Mouse (Mus musculus): ENCODE measurements around the gene Atg101. TPM values are rescaled to one million over a fixed set of nuclear protein-coding genes. Genes with fewer than 3 reads are reported as not detected.
A peak's percentile ranks its signal among the peaks of the same experiment; 100 is the strongest.

Atg101 gene
- total RNA-seq, 4 experiments from 2014 or later = 28.6 to 35.4 (median 31.8) TPM

DNA sequence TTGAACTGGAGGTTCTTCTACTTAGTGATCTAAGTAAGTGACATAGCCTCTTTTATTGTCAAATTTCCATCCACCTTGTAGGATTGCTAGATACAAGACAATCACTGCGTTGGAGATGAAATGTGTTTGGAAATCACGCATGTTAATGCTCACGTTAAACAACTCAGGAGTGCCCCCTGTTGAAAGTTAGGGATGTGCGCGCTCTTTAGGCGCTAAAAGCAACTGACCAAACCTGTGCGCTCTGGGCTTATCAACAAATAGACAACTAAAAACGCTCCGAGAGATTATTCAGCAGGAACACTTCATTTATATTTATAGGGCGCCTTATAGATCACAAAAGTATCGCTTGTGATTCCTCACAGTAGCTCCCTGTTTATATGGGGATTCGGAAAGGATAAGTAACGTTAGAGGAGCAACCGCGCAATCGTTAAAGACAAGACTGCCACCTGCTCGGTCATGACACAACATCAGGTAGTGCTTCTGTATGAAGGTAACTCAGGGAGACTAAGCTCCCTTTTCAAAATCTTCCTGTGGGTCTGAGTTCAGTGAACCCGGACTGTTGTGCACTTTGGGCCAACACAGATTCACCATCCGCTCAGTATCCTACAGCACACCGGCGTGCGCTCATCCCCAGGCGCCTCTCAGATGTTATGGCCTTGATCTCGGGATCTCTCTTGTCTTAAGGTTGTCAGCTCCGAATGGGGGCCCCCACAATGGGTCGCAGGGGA lies 725 bp upstream of the Atg101 start:
- DNase-seq (ENCODE audit: low spot score in 2 of 2) = peak in 1 of 2 experiments; percentile 51

DNA sequence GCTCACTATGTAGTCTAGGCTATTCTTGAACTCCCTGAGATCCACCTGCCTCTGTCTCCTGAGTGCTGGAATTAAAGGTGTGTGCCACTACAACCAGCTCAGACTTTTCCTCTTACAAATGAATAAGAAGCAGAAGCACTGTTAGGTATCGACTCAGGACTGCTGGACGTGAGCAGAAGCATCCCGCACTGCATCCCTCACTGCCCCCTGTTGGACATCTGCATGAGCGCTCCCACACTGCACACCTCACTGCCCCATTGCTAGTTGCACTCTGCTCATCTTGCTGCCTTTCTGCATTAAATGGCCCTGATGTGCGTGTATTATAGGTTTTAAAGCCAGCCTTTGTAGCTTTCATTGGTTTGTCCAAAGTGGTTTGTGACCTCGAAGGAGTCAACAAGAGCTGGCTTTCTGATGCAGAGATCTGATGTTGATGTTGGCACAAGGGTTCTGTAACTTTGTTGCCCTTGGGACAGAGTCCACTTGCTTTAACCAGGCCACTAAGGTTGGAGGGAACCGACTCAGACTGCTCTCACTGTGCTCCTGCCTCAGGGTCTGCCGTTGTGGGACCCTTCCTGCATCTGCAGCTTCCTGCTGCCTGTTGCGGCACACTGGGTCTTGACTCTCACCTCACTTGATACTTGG lies 2.2 kb downstream of the Atg101 start:
- no peak for DNase-seq (ENCODE audit: low spot score in 2 of 2)

DNA sequence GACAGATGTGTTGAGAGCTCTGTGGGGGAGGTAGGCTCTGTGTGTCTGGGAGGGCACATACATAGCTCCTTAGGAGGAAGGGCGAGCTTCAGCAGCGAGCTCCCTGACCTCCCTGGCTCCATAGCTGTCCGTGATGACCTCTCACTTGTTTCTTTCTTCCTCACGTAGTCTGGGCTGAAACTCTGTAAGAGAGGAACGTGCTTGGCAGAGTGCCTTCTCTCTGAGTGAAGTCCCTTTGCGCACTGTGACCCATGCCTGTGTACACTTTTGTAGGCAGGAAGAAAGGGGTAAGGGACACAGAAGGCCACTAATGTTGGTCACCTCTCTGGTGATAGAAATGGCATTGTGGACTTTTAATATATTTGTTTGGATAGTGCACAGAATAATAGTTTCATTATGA lies 3.3 kb downstream of the Atg101 start:
- no peak for DNase-seq (ENCODE audit: low spot score in 2 of 2)

DNA sequence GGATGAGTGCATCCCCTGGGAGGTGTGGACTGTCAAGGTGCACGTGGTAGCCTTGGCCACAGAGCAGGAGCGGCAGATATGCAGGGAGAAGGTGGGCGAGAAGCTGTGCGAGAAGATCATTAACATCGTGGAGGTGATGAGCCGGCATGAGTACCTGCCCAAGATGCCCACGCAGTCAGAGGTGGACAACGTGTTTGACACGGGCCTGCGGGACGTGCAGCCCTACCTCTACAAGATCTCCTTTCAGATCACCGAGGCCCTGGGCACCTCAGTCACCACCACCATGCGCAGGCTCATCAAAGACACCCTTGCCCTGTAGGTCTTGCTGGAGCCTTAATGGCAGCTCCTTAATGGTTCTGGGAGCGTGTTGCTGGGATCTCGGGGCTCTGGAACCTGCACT lies 6.3 kb downstream of the Atg101 start:
- DNase-seq (ENCODE audit: low spot score in 2 of 2) = no peak

DNA sequence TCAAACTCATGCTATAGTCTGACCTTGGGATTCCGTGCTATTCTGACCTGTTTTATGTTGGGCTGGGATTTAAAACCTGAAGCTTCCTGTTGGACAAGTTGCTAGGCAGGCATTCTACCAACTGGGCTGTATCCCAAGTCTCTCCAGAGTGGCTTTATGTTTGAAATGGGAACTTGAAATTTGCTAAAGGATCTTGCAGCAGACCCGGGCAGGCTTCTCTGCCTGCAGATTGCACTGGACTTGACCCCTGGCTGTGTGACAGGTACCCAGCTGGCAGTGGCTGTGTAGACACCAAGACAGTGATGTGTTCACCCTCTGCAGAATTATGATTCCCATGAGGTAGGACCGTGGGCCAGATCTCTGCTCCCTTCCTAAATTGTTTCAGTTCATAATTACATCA lies 7.9 kb downstream of the Atg101 start:
- no peak for DNase-seq (ENCODE audit: low spot score in 2 of 2)

DNA sequence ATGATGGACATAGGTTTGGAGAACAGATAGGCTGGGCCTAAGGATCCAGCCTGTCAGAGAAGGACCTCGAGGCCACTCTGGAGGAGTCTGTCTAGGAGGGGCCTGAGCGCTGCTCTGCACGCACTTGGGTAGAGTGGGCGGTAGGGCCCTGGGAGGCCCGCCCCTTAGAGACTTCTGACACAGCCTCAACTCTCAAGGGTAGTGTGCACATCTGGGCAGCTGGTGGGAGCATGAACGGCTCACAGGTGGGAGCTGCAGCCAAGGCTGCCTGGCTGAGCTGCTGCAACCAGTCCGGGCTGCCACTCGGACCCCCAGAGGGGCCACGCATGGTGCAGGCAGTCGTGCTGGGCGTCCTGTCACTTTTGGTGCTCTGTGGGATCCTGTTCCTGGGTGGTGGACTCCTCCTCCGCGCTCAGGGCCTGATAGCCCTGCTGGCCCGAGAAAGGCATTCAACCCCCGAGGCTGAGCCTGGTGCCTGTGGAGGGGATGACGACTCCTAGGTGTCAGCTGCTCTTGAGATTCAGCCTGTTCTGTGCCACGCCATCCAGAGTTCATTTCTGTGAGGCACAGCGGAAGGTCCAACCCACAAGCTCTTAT lies 9.1 kb downstream of the Atg101 start, which contains the start of gene 6030408B16Rik:
Gene 6030408B16Rik, plus strand, starts transcription at position 188 of the 597 bp plus-strand sequence.
- no peak for DNase-seq (ENCODE audit: low spot score in 2 of 2)

DNA sequence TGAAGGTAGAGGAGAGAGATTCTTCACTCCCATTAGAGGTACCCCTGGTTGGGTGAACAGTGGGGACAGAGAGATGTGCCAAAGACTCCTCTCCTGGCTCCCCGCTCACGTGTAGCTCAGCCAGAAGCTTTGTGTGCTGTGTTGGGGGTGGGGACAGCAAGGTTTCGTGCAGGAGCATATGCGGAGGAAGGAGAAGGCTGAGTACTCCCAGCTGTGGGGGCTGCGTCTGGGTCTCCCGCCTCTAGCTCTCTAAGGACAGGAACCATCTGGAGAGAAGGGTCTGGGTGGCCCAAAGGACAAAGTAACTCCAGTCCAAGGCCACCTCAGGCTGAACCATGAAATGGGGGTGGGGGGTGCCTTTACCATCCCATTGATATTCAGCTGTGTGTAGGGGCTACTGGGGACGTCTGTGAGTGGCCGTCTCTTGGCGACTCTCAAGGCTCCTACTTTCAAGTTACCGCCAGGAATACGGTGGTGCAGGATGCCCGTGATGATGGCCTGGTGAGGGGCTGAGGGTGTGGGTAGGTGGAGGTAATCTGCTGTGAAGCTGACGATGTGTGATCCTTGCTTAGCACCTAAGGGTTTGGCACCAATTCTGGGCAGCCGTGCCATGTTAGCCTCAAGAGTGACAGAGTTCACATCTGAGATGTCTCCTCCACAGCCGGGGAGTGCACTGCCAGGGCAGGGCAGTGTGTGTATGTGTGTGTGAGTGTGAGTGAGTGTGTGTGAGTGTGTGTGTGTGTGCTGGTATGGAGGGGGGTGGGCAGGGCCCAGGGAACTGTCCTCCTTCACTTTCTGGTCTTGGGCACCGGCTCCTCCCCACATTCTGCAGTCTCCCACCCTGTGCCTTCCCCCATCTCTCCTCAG lies 10.2 kb downstream of the Atg101 start:
- no peak for DNase-seq (ENCODE audit: low spot score in 2 of 2)

DNA sequence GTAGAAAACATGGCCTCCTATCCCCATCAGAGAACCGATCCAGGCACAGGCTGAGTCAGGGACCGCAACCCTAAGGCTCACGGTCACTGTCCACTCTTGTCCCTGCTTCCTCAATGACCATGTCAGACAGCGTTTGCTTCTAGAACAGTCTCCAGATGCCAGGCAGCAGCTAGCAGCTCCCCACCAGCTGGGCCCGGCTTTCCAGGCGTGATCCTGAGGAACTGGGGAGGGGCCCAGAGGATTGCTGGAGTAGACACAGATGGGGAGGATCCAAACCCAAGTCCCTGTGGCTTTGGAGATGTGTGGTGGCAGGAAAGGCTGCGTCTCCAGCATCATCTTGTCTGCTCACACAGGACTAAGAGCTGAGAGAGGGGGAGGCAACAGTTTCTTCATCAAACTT lies 11.0 kb downstream of the Atg101 start:
- DNase-seq (ENCODE audit: low spot score in 2 of 2) = no peak

DNA sequence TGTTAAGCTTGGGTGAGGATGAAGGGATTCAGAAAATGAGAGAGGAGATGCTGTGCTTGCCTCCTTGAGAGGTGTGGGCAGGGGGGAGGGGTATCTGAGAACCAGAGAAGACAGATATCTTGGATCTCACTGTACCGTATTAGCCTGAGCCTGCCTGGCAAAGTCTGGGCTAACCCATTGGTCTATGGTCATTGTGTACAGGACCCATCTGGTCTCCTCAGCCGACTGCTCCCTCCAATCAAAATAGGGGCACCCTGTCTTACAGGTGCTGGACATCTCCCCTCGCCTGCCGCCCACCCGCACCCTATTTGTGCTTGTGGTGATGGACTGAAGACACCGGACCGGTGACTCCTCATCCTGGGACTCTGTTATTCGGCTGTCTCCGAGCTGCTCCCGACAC lies 11.5 kb downstream of the Atg101 start:
- no peak for DNase-seq (ENCODE audit: low spot score in 2 of 2)

DNA sequence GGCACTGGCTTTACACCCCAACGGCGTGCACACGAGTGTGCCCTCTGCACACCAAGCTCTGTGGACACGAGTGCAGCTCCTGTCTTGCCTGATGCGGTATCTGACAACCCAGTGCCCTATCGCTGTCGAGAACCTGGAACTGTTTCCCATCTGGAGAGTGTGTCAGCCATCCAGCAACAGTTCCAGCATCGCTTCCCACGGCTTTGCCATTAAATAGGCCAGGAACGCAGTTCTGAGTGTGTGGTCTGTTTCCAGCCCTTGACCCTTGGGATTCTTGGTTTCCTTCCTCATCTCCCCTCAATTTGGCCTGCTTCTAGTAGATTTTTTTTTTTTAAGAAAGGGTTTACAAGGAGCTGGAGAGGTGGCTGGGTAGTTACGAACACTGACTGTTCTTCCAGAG lies 12.0 kb downstream of the Atg101 start:
- DNase-seq (ENCODE audit: low spot score in 2 of 2) = no peak

DNA sequence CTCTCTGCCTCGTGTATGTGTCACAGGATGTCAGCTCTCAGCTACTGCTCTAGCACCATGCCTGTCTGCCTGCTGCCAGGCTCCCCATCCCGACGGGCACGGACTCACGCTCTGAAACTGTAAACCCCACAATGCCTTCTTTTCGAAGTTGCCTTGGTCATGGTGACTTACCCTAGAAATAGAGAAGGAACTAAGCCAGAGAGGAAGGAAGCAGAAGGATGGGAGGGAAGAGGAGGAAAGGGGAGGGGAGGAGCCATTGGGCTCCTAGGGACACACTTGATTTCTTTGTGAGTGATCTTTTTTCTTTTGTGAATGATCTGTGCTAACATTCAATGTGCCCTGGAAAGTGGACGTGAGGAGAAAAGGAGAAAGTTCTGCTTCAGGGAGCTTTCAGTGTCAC lies 13.9 kb downstream of the Atg101 start:
- no peak for DNase-seq (ENCODE audit: low spot score in 2 of 2)

DNA sequence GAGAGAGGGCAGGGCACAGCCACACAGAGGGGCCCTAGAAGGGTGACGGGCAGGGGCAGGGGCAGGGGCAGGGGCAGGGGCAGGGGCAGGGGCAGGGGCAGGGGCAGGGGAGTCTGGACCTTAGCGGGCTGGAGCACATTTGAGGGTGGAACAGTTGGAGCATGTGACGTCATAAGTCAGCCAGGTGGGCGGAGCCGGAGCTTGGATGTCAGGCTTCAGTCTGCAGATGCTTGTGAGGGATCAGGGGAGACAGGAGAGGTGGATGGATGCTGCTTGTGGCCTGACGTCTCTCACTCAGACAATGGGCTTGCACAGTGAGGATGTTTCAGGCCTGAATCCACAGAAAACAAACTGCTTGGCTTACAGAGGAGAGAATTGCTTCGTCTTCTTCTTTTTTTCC lies 14.5 kb downstream of the Atg101 start:
- DNase-seq (ENCODE audit: low spot score in 2 of 2) = no peak

DNA sequence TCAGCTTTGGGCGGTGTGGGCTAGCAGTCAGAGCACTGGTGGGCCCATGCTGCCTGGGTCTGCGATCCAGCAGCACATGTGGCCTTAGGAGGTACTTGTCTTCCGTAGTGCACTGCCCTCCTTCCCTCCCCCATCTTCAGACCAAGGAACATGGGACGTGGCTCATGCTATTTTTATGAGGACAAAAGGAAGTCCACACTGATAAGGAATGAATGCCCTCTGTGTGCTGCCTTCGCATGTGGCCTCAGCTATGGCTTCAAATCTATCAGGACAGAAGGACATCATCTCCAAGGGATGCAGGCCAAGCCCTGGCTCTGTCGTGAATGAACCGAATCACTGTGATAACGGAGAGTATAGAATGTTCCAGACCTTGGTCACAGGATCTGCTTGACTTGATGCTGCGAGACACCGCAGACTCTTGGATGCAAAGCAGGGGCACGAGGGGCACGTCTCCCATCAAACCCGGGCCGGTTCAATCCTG lies 15.4 kb downstream of the Atg101 start:
- no peak for DNase-seq (ENCODE audit: low spot score in 2 of 2)

DNA sequence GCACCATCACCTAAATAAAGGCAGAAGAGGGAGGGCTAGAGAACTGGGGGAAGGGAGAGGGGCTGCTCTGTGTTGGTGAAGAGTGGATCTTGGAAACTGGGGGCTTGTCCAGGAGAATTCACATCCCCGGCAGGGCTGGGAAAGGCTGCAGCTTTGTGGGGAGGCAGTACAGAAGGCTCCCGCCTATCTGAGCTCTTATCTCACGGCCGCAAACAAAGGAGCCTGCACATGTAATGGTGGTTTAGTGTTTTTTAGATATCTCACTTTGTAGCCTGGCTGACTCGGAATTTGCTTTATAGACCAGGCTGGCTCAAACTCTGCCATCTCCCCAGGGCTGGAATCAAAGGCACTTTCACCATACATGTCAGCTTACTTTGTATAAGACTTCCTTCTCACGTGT lies 16.1 kb downstream of the Atg101 start:
- no peak for DNase-seq (ENCODE audit: low spot score in 2 of 2)

DNA sequence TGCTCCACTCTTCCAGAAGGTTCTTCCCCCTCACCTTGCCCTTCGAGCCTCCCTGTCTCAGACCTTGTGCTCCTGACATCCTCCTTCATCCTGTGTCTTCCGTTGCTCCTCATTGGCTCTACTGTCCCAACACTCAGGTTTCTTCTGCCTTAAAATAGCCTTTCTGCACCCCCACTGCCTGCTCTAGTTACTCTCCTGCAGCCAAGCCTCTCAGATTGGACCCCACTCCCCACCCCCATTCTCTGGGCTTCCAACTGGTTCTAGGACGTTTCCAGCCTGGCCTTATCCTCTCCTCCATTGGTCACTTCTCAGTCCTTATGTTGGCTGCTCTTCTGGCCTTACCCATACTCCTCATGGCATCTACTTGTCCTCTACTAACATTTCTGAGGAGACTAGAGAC lies 18.1 kb downstream of the Atg101 start:
- DNase-seq (ENCODE audit: low spot score in 2 of 2) = peak; percentile 73 to 80

DNA sequence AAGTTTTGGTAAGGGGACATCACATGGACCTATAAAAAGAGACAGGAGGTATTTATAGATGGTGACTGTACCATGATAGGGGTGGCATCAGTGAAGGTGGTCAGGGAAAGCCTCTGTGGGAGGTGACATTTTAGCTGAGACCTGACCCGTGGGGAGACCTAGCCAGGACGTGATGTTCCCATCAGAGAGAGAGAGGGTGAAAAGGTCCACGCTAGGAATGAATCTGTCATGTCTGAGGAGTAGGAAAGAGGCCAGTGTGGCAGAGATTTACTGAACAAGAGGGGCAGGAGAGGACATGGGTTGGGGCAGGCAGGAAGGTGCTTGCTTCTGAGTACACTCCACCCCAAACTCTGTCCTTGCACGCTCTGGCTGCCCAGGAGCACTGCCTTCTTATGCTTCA lies 19.8 kb downstream of the Atg101 start:
- peak; percentile 57 to 62 for DNase-seq (ENCODE audit: low spot score in 2 of 2)

DNA sequence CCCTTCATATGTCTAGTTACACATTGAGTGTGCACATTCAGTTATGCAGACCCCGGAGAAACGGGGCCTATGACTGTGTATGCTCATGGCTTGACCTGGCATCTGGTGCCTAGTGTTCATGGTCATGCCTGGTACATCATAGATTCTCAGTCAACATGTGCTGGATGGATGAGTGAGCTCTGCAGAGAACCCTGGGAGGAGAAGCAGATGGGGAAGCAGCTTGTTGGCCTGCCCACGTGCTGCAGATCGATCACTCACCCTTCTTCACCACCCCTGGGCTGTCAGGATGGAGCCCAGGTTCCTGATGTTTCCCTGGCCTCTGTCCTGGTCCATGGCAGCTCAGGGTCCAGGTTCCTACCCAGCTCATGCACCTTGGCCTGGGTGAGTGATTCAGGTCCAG lies 22.4 kb downstream of the Atg101 start:
- no peak for DNase-seq (ENCODE audit: low spot score in 2 of 2)

DNA sequence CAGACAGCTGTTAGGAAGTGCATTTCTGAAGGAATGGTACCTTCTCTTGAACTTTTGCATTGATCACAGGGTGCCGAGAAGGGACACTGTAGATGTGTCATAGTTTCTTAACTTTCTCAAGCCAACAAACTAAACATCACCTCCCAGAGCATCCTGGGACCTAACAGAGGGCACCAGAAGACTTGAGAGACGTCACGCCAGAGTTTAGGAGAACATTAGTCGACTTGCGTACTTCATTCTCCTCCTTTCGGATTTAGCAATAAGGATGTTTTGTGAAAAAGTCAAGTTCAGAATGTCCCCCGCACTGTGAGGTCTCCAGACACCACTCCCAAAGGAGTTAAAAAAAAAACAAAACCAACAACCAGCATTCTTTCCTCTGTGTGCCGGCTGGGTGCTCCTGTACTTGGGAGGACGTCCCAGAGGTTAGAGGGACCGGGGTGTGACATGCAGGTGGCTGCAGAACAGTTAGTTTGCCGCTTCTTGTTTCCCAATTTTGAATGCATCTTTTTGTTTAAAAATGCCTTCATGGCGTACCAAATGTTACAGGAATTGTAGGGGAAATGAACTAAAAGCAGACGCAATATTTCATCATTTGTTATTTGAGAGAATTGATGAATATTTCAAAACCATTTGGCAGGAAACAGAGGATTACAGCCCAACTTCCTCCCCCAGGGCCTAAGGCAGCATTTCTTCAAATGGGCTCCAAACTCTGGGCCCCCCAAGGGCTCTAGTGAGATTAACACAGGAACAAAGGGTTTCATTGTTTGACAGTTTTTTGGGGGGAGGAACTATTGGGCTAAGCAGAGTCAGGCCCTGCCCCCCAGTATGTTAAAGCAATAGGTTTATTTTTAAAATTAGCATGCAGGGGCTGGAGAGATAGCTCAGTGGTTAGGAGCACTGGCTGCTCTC lies 24.6 kb downstream of the Atg101 start:
- DNase-seq (ENCODE audit: low spot score in 2 of 2) = no peak

DNA sequence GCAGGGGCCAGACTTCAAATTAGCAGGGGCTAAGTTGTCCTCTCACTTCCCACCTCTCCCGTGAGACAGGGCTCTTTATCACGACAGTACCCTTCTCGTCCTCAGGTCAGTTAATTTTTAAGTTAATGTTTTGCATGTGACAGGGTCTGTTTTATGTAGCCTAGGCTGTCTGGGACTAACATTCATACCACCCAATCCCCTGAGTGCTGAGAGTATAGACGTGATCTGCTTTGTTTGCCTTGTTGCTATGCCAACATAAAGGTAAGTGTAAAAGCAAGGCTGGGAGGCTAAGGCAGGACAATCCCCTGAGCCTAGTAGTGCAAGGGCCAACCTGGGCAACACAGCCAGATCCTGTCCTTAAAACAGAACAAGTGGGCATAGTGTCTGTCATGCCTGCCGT lies 25.4 kb downstream of the Atg101 start:
- DNase-seq (ENCODE audit: low spot score in 2 of 2) = no peak

DNA sequence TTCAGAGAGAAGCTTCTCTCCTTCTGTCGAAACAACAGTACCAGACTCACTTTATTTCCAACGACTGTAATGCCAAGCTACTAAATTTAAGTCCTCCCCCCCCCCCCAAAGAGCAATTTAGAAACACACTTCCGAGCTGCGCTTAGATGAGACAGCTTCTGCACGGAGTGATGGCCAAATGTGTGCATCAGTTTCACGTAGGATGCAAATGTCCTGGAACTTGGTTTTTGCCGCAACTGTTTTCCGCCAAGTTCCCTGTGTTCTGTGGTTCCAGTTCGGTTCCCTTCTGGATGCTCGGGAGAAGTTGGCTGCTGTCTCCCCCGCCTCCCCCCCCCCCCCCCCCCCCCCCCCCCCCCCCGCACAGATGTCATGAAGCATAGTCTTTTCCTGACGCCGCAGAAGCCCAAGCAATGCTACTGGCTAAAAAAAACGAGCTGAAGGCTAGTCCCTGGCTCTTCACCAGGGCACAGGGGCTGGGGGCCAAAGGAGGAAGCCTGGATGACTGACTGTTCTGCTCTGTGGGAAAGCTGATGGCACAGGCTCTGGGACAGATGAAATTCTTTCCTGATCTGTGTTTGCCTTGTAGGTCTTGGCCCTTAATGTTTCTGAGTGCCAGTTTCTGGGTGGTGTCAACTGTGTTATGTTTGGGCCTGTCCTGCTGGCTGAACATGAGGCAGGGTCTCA lies 27.2 kb downstream of the Atg101 start:
- peak in 1 of 2 experiments; percentile 52 for DNase-seq (ENCODE audit: low spot score in 2 of 2)
